Mouse (Mus musculus) A20 (cell line): ENCODE data around the gene Uimc1.
"Not testable (repeated sequence)": the region's sequence is repeated elsewhere in the genome, so short reads cannot be mapped to it uniquely, and the experiment has no call there.

ENCODE experiments used
- DNase-seq: peaks from one replicate; pipeline ENCODE4 v3.0.0-alpha.2; 2011; ENCODE audit warnings: low read depth, low spot score

The Uimc1 gene

DNA sequence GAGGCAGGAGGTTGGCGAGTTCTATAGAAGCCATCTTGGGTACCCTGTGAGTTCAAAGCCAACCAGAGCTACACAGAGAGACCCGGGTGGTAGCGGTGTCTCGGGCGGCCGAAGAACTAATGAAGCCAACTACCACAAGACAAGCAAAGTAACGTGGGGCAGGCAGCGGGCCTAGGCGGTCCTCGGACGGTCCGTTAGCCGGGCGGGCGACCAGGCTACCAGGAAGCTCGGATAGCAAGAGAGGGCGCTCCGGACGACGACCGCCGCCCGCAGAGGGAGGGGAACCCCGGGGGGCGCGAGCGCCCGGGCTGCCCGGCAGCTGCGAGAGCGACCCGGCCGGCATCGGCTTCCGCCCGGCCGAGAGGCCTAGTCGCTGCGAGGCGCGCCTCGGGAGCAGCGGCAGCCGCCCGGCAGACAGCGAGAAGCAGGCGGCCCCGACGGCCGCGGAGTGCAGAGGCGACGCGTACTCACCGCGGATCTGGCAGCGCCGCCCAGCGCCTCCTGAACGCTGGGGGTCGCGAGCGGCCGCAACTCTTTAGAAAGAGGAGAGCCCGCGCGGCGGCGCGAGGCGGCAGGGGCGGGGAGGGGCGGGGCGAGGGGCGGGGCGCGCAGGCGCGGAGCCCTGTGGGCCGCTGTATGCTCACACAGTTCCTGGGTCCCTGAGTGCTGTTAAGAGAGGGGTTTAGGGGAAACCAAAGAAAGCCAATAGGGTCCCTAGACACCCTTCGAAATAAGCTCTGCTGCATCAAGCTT is at the start of gene Uimc1:
TSS of gene Uimc1 (minus strand) at position 575 of the 753 bp plus-strand sequence.
- peak; percentile 94 for DNase-seq

DNA sequence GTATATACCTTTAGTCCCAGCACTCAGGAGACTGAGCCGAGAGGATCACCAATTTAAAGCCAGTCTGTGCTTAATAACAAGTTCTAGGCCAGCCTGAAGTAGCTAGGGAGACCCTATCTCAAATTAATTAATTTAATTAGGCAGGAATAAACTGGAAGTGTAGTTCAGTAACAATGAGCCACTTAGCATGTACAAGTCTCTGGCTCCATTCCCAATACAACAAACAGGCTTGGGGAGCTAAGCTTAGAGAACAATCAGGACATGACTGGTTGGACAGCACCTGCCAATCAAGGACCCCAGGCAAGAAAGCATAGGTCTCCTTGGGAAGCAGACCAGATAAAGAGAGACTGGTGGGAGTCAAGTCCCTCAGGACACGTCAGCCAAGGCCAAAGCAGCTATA is 40.2 kb upstream of the Uimc1 start:
- no peak for DNase-seq

DNA sequence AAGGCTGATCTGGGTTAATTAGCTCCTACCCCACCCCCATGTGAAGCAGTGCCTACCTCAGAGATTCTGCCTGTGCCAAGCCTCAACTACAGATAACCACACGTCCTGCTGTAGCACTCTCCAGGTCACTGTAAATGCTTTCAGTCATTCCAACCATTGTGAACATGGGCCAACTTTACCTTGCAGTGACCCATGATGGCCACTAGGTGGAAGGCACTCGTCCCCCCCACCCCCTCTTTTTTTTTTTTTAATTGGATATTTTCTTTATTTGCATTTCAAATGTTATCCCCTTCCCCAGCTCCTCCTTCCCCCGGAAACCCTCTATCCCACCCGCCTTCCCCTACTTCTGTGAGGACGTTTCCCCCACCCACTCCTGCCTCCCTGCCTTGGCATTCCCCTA is 35.3 kb upstream of the Uimc1 start:
- peak; percentile 25 for DNase-seq

DNA sequence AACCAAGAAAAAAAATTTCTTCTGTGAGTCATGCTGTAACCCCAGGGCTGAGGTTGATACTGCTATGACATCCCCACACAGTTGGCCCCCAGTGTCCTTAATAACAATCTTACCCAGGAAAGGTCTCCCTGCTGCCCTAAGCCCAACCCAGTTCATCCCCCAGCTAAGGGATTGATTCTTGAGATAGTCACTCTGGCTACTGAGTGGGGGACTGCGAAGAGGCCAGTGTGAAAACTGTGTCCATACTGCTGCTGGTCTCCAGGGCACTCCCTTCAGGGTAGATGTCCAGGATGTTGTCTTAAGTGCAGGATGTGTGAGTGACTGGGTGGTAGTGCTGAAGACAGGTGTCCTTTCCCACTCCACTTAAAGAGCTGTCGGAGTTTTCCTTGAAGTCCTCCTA is 33.3 kb upstream of the Uimc1 start, which contains the start of gene Gm17617:
TSS of gene Gm17617 (minus strand) at position 101 of the 400 bp plus-strand sequence.
- DNase-seq: no peak

DNA sequence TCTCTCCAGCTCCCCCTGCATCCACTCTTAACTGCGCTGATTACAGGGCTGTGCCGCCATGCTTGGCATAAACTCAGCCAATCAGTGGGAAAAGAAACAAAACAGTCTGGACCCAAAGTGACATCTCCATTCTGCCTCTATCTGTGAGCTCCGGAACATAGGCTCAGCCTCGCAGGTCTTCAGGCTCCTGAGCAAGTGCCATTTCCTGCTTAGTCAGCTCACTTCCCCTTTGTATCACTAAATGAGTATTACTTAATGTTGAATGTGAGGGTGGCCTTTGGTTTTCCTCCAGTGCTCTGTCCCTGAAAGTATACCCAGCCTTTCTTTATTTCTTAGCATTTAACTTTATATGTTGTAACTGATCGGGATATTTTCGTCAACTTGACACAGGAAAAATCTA is 24.8 kb upstream of the Uimc1 start:
- peak; percentile 77 for DNase-seq

DNA sequence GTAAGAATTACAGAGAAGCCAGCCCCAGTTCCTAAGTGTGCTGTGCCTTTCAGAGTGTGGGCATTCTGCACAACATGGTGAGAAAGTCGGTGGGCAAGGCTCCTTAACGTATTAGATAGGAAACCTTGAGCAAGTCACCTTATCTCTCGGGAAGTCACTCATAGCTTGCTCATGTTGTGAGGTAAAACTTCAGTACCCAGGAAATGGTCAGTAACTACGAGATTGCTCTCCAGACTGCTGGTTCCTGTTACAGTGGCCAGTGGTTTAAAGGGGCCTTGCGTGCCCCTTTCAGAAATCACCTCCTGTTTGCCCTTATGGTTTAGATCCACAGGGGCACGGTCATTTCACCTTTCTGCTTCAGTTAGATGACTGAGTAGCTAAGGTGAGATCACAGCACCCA is 14.3 kb upstream of the Uimc1 start:
- no peak for DNase-seq

DNA sequence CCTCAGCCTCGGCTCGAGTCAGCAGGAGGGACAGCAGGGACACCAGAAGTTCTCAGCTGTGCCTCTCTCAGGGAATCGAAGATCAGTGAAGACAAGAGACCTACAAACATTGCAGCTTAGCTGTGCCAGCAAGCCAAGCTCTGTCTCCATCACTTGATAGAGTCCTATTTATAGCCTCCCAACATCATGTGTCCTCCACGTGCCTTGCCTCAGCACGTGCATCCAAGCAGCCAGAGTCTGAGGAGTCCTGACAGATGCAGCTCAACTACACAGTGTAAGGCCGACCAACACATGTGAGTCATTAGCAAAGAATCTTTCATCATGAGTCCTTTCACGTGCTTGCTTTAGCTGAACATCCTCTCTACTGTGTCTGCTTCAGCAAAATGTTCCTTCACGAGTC is 7.6 kb upstream of the Uimc1 start:
- no peak for DNase-seq

DNA sequence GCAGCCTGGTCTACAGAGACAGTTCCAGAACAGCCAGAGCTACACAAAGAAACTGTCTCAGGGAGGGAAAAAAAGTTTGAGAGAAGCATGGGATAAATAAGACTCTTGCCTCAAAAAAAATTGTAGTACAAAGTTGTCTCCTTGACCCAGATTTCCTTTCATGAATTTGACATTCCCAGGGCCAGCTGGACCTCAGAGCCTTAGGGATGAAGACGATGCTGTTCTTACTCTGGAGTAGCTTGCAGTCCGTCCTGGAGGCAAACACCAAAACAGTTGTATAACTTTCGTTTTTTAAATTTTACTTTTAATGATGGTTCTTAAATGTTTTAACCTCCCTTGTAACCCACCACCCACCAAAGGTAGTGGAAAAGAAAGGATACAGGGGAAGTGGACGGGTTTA is 7.0 kb upstream of the Uimc1 start:
- no peak for DNase-seq

DNA sequence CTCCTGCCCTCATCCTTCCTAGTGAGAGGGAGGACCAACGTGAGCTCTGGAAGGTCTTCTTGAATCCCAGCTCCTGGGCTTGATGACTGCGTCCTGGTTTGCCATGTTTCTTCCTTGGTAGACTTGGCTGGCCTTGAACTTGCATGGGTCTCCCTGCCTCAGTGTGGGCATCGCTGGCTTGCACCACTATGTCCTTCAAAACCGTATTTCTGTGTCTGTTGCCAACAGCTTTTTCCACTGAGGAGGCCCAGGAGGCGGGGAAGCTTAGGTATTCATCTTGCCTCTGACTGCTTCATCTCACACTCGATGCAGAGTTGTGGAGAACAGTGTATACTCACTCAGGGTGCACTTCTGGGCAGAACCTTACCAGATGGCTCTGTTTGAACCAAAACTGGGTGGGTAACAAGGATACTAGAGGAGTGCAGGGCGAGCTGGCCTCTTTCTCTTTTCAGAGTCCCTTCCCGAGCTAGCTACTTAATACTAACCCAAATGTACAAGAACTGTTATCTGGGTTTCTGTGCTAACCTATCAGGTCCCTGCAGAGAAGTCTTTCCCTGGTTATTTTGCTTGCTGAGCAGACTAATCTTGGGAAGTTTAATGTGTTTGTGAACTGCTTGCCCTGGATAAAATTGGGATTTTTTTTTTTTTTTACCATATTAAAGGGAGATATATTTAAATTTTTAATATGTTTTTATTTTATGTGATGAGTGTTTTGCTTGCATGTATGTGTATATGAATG is 6.0 kb upstream of the Uimc1 start:
- peak; percentile 37 for DNase-seq

DNA sequence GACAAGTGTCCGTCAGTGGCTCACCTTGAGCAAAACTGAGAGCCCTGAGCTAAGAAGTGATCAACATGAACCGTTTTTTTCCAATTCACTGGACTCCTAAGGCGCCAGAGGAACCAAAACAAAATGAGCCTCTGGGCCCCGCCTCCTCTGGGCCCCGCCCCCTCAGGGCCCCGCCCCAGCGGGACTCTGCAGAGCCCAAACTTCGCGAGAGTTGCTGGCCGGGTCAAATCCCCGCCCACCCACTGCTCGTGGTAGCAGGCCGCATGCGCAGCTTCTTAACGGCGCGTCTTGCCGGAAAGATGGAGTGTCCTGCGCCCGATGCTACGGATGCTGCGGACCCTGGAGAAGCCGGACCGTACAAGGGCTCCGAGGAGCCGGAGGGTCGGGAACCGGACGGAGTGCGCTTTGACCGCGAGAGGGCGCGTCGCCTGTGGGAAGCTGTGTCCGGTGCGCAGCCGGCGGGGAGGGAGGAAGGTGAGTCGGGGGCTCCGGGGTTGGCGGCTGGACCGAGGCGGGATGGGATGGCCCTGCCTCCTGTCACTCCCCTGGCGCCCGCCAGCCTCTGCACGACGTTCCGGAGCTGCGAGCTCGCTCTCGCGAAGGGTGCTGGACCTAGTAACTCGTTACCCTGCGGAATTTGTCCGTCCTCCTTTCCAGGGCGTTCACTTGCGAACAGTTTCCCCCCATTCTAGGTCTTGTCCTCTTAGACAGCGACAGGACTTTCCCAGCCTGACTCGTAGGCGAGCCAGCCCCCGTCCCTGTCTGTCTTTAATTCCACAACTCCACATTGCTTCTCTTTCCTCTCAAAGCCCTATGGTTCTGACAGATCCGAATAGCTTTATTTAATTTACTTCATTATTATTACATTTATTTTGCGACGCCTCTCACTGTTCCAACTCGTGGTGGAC is 5.2 kb upstream of the Uimc1 start, which contains the start of gene Zfp346:
TSS of gene Zfp346 (plus strand) at position 267 of the 908 bp plus-strand sequence.
- peak; percentile 97 for DNase-seq

DNA sequence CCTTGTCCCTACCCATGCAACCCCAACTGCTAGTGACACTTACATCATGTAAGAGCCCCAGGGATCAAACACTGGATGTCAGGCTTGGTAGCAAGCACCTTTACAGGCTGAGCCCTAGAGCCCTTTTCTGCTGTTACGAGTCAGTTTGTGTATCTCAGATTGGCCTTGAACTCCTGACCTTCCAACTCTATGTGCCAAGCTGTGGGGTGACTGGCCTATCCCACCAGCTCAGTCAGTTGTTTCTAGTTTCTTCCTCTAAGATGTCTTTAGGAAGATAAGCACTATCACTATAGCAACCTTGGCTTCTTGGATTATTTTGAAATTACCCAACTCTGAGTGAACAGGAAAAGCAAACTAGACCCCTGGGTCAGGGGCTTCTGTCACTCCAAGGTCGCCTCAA is 3.3 kb upstream of the Uimc1 start:
- DNase-seq: no peak

DNA sequence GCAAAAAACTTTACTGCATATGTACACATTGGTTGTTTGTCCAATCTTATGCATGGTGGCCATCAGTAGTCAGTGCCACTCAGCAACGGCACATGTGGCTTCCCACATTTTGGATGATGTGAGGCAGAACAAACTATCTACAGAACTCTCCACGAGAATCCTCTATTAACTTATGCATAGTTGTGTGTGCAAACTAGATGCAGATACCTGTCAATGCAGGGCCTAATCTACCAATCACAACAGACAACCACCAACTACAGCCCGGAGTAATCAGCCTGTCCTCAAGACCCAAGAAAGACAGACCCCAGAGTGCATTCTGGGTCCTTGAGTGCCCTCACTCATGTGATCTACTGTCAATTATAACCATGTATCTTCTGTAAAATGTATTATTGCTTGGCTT is 2.3 kb upstream of the Uimc1 start:
- no peak for DNase-seq

DNA sequence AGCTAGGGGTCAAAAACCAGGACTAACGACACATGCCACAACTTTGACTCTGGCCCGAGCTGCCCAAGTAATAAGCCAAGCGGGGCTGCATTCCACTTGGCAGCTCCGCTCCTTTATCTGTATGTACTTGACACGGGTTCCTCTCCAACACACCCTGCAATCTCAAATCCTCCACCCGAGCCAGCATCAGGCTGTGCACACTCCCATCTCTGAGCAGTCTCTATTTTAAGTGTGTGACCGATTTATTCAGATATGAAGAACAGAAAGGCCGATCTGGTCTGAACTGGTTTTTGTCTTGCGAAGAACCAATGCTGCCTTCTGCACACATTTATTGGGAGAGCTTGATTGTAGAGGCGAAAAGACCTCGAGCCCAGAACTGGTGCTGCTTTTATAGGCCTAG is 1.5 kb upstream of the Uimc1 start:
- DNase-seq: no peak

DNA sequence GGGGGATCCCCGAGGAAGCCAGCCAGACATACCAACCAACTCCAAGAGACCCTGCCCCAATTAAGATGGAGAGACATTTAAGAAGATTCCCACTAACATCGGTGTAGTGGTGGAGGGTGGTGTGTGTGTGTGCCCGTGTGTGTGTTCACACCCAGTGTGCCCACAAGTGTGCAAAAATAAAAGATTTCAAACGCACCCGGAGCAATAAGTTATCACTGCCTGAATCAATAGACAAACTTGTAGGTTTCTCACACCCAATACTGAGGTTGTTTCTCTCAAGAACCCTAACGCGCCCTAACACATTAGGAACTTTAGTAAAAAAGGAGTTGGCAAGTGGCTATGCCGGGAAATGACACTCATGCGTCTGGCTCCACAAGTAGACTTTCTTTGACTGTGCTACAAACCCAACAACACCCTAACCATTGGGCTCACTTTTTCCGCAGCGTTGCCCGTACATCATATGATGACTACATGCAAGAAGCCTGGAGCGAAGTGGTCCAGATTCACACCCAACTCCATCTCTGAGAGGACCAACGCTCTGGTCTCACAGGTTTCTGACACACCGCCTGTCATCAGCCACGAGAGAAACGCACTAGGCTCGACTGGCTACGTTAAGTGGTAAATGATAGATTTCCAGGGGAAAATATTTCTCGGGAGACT is 904 bp downstream of the Uimc1 start:
- DNase-seq: peak; percentile 78

DNA sequence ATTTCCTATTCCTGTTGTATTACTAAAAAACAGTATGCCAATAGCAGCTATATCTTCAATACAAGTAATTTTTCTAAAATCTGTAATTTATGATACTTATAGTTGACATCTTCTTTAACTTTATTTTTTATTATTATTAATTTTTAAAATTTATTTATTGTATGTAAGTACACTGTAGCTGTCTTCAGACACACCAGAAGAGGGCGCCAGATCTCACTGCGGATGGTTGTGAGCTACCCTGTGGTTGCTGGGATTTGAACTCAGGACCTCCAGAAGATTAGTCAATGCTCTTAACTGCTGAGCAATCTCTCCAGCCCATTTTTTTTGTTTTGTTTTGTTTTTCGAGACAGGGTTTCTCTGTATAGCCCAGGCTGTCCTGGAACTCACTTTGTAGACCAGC is 2.3 kb downstream of the Uimc1 start:
- not testable (repeated sequence) for DNase-seq

DNA sequence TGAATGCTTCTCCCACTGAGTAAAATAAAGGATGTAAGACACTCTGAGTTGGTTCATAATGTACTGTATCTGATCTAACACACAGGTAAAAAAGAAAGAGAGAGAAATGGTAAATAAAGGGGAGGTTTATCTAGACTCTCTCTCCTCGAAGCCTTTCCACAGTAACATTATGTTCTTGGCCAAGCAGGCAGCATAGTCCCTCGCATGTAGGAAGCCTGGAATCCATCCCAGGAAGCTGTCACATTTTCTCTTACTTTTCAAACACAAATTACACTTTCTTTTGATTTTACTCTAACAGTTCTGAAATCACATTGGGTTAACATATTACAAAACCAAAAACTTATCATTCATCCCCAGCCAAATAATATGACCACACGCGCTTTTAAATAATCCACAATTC is 7.5 kb downstream of the Uimc1 start:
- DNase-seq: no peak

DNA sequence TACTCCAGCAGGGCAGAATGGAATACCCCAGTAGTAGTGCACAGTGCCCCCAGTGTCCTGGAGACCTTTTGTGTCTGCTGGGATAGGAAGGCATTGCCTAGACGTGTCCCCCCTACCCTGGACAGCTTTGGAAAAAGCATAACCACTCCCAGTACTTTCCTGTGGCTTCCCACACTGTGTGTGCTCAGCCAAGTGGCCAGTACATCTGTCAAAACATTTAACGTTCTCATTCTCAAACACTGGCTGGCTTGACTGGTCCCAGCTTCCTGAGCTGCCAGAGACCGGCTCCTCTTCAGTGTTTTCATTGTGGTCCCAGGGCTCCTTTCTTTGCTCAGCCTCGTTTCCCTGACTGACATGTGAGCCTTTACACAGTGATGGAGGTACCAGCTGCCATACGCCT is 24.5 kb downstream of the Uimc1 start:
- DNase-seq: no peak

DNA sequence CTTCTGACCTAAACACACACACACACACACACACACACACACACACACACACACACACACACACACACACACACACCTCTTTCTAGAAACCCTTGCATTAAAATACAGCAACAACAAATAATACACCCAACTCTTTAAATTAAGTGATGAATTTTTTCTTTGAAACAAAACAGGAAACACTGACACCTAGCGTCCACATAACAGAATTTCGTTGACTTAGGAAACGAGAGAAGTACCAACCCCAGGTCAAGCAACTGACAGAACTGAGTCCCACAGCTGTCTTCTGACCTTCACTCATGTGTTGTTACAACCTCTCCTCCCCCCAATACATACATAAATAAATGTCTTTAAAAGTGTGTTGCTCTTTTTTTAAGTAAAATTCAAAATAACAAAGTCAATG is 28.8 kb downstream of the Uimc1 start:
- DNase-seq: peak; percentile 63

DNA sequence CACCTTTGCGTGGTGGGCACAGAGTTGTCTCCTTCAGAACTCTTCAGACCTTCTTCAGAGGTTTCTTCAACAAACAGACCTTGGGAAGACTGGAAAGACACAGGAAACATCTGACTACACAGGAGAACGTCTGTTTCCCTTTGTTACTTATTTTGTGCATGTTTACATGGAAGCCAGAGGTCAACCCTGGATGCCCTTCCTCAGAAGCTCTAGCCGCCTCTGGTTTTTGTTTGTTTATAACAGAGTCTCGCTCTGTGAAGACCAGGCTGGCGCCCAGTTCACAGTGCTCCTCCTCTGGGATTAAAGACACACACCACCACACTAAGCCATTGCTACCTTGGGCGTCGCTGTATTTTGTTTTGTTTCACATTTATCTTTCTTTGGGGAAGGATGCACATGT is 30.4 kb downstream of the Uimc1 start:
- DNase-seq: no peak

DNA sequence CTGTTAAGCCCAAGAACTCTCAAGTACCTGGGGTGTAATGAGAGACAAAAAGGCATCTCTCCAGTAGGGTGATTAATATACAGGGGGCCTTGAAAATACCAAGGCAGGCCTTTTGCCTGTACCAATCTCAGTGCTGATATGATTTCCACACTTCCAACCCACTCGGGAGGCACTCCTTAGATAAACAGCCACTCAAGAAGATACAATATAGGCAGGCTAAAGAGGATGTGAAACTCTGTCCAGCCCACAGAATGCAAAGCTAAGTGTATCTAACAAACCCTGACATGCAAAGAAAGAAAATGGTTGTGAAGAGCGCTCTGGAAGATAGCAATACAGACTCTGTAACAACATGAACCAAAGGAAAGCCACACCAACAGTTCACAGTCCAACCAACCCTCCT is 36.8 kb downstream of the Uimc1 start:
- DNase-seq: peak; percentile 80

DNA sequence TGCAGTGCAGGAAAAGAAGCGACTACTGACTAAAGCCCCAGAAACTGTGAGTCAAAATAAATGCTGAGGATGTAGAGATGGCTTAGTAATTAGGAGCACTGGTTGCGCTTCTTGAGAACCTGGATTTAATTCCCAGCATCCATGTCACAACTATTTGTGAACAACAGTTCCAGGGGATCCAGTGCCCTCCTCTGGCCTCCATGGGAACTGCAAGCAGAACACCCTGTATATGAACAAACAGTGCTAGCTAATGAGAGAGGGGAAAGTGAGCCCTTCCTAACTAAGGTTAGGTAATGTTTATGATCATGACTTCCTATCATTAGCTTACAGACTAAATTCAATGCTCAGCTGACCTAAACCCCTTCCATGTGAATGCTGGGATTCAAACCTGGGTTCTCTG is 42.1 kb downstream of the Uimc1 start:
- peak; percentile 45 for DNase-seq

DNA sequence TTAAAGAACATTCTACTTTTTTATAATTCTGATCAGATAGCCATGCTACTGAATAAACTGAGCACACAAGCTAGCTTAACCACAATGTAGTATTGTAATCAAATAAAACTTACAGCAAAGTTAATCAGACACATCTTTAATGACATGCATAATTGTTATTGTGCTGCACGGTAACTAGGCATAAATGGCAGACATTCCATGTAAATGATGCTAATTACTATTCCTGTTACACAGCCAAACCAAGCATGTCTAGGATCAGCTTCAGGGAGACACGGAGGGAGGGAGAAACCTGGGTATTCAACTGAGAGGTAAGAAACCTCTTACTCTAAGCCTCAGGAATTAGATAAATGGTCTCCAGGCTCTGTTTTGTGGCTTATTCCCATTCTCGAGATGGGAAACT is 52.4 kb downstream of the Uimc1 start:
- DNase-seq: no peak
